Mouse (Mus musculus) T-helper 17 cell (primary cell): ENCODE data around the gene Olfr212.

Experiments used
- in situ Hi-C, 2 experiments: fragments of 300-600 bp; cut with MboI, MseI; formaldehyde crosslinking; loops; 1 replicate in 1 of 2; 2 replicates in 1 of 2; pipeline ENCODE4 v1.15.1; 2025; ENCODE audit warnings: high pct_unique_total_duplicates in 2 of 2

Olfr212 gene

DNA sequence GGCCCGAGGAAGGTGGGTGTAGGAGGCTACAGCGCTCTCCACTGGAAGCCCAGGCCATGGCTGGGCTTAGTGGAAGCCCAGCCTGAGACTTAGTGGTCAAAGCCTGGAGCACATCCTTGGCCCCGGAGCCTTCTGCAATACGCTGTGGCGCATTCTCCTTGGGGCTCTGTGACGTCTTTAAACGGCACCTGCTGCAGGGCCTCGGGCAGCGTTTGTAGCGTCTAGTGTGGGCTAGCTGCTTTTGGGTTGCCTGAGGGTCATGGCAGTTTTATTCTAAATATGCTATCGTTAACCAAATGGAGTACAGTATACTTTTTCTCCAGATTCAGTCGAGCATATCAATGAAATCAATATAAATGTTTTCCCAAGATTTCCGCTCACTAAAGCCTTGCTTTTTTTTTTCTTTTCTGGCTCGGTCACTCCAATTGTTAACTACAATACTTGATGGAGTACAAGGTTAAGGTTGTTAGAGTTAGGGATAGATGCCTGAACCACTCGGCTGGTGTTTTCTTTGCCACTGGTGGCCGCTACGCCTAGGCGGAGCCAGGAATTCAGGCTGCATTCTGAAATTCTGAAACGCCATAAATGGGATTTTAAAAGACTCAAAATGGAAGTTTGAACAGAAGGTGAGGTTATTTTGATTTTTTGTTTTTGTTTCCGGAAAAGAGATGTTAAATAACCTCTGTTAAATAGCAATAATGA is at the start of gene Olfr212:
Gene Olfr212 (plus strand): TSS at position 215 of the 702 bp plus-strand sequence.
- in situ Hi-C loops = loop anchor here in 1 of 2 experiments (10.0 kb wide), 1 partner anchor 498 kb away; no protein-coding TSS in a partner anchor

DNA sequence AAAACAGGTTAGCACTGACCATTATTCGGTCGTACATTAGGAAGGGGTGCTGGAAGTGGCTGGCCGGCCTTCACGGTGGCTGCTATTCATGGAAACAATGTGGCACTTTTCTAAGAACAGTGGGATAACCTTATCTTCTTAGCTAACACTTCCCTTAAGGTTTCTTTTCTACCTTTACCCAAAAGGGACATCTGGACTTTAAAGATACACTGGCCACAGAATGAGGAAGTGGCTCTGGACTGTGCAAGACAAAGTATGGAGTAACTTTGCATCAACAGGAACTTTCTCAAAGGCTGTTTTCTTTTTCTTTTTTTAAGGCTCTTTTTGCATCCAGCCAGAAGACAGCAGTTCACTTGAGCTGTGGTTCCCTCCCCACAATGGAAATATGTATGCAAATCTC is 47.6 kb upstream of the Olfr212 start:
- in situ Hi-C loops = no loop called here

GRCm38 (mm10) chr6:116459232-116459631 is 47.1 kb upstream of the Olfr212 start:
- in situ Hi-C loops = no loop called here

GRCm38 (mm10) chr6:116460544-116461283 is 45.6 kb upstream of the Olfr212 start, which contains the start of gene Alox5:
Alox5 (minus strand) TSS chr6:116461178.
- in situ Hi-C loops = no loop called here

- in situ Hi-C loops = no loop called here
Measured at GRCm38 (mm10) chr6:116468081-116468480, 38.2 kb upstream of the Olfr212 start.

DNA sequence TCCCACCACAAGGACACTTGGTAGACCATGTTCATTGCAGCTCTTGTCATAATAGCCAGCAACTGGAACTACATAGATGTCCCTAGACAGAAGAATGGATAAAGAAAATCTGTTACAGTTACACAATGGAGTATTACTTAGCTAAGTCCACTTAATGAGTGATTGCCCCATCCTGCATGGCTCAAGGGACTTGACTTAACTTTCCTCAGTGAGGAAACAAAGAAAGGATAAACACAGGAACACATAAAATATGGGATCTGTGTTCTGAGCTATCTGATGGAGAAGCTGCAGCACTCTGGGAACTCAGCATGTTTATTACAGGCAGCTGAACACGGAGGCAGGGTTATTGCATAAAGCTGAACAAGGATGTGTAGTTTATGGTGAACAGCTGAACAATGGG is 21.2 kb upstream of the Olfr212 start:
- in situ Hi-C loops = no loop called here

DNA sequence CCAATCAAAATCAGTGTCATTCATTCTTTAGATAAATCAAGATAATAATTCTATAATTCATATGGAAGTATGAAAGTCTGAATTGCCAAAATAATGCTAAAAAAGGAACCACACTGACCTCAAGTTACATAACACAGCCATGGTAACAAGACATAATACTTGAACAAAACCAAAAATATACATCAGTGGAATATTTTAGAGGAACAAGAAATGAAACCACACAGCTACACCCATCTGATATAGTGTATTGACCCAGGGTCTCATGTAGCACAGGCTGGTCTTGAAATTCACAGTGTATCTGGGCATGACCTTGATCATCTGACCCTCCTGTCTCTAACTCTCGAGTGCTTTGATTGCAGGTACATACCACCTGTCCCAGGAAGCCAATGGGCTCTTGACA is 19.5 kb upstream of the Olfr212 start:
- in situ Hi-C loops = no loop called here

- in situ Hi-C loops = no loop called here
Measured at GRCm38 (mm10) chr6:116488791-116489190, 17.5 kb upstream of the Olfr212 start, which contains the start of gene Olfr211. Olfr211 (plus strand) TSS chr6:116489091.

DNA sequence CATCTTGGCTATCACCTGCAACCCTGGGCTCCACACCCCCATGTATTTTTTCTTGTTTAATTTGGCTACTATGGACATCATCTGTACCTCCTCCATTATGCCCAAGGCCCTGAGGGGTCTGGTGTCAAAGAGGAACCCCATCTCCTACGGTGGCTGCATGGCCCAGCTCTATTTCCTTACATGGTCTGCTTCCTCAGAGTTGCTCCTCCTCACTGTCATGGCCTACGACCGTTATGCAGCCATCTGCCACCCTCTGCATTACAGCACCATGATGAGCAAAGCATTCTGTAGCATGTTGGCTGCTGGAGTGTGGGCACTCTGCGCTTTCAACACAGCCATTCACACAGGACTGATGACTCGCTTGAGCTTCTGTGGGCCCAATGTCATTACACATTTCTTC is 12.6 kb upstream of the Olfr212 start:
- in situ Hi-C loops = no loop called here

GRCm38 (mm10) chr6:116495960-116496359 is 10.4 kb upstream of the Olfr212 start:
- in situ Hi-C loops = no loop called here

- in situ Hi-C loops = no loop called here
Measured at GRCm38 (mm10) chr6:116514832-116515231, 8.5 kb downstream of the Olfr212 start.

- in situ Hi-C loops = loop anchor here (5.0 to 10.0 kb wide), 2 partner anchors 369 to 1297 kb away; no protein-coding TSS in a partner anchor
Measured at GRCm38 (mm10) chr6:116538156-116538555, 31.8 kb downstream of the Olfr212 start, which contains the start of gene Olfr213. Olfr213 (plus strand) TSS chr6:116538456.

GRCm38 (mm10) chr6:116542500-116542899 is 36.2 kb downstream of the Olfr212 start:
- in situ Hi-C loops = no loop called here

DNA sequence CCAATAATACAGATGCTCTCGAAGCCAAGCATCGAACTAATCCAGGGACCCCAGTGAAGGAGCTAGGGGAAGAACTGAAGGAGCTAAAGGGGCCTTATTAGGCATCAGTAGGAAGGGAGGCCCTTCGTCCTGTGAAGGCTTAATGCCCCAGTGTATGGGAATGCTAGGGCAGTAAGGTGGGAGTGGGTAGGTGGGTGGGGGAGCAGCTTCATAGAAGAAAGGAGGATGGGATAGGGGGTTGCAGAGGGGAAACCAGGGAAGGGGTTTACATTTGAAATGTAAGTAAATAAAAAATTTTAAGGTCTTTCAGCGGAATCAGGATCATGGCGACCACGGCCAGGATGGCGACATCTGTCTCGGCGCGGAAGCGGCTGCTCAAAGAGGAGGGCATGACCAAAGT is 44.5 kb downstream of the Olfr212 start, which contains the start of gene Gm5580:
Gene Gm5580 (plus strand): TSS at position 301 of the 400 bp plus-strand sequence.
- in situ Hi-C loops = loop anchor here in 1 of 2 experiments (25.0 kb wide), 2 partner anchors 264 to 664 kb away; no protein-coding TSS in a partner anchor

DNA sequence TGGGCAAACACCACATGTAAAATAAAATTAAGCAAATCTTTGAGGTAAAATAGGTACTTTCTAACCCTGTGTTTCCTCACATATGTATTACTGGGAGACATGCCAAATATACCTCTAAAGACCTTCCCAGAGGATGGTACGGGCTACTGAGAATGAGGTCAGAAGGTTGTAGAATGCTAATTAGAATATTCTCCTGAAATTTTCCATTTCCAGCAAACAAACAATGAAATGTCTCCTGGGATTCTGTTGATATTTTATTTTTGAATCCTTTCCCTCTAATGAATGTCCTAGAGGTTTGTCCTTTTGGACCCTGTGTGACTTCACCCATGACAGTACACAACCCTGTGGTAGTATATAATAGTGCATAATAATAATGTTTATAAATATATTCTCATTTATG is 47.6 kb downstream of the Olfr212 start, which contains the start of gene Olfr214:
Gene Olfr214 (plus strand): TSS at position 301 of the 400 bp plus-strand sequence.
- in situ Hi-C loops = loop anchor here in 1 of 2 experiments (25.0 kb wide), 2 partner anchors 267 to 667 kb away; no protein-coding TSS in a partner anchor

DNA sequence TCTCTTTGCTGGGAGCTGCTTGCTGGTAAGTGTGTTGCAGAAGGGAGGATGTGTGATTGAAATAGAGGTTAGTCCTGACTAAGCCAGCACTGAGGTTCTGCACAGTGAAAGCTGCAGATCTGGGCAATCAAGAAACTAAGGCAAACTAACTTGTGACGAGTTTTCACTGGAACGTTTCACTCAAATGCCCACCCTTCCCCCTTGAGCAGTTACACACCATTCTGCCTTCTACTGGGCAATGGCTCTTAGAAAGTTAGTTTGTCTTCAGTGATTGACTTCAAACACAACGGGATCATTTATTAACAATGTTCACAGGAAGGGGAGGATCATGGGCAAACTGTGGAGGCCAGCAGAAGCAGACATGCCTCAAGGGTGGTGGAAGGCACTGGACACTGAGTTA is 48.6 kb downstream of the Olfr212 start:
- in situ Hi-C loops = loop anchor here in 1 of 2 experiments (25.0 kb wide), 2 partner anchors 268 to 668 kb away; no protein-coding TSS in a partner anchor
